Mouse (Mus musculus): ENCODE measurements around the gene Ampd2.

- no peak for TF ChIP-seq CTCF (IDR thresholded peaks at IDR 0.05; ENCODE audit: control insufficient read depth, insufficient read depth, insufficient replicate concordance, low read depth, low read length)
- TF ChIP-seq POLR2A (IDR thresholded peaks at IDR 0.05; ENCODE audit: control insufficient read depth, low read depth, low read length), result no peak
These were observed 27.3 kb upstream of the Ampd2 start for GRCm38 (mm10) chr3:108113591-108114289.

Data from testis, adult 2 months (tissue).